Mouse (Mus musculus): ENCODE measurements around the gene Col4a3bp.

Gene Col4a3bp

GRCm38 (mm10) chr13:96541381-96541780 lies 1.0 kb upstream of the Col4a3bp start:
- no peak for DNase-seq (ENCODE audit: low spot score)

- peak; percentile 39 for DNase-seq (ENCODE audit: low spot score)
Observed at GRCm38 (mm10) chr13:96542901-96543891, 778 bp downstream of the Col4a3bp start.

- DNase-seq (ENCODE audit: low spot score) = peak; percentile 37
Observed at GRCm38 (mm10) chr13:96544506-96544905, 2.1 kb downstream of the Col4a3bp start.

- DNase-seq (ENCODE audit: low spot score) = no peak
Observed at GRCm38 (mm10) chr13:96547250-96547649, 4.8 kb downstream of the Col4a3bp start.

GRCm38 (mm10) chr13:96547941-96548340 lies 5.5 kb downstream of the Col4a3bp start:
- DNase-seq (ENCODE audit: low spot score) = no peak

DNA sequence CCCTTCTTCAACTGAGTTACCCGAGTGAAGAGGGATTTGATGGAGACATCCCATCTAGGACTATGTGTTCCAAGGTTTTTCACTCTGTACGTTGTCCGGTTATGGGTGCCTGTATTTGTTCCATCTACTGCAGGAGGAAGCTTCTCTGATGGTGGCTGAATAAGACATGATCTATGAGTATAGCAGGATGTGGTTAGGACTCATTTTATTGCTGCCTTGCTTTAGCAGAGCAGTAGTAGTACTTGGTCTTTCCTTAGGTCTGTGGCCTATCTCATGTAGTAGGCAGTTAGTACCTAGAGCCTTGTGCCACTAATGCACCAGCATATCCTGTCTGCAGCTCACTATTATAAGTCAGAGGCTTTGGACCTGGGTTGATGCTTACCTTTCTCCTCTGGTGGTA lies 12.7 kb downstream of the Col4a3bp start:
- DNase-seq (ENCODE audit: low spot score) = no peak

DNA sequence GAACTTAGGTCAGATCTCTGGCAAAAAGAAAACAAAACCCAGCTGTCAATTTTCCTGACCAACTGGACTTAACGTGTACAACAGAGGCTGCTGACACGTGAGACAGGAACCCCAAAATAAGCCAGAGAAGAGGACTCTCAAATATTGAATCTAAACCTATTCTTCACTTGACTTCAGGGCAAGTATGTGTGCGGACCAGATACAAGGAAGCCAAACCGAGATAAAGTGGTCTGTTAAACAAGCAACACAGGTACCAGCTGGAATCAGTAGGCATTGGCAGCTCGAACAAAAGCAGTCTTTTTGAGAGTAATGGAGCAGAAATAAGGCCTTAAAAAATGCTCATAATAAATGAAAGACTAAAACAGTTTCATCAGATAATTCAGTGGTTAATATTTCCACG lies 25.6 kb downstream of the Col4a3bp start:
- no peak for DNase-seq (ENCODE audit: low spot score)

DNA sequence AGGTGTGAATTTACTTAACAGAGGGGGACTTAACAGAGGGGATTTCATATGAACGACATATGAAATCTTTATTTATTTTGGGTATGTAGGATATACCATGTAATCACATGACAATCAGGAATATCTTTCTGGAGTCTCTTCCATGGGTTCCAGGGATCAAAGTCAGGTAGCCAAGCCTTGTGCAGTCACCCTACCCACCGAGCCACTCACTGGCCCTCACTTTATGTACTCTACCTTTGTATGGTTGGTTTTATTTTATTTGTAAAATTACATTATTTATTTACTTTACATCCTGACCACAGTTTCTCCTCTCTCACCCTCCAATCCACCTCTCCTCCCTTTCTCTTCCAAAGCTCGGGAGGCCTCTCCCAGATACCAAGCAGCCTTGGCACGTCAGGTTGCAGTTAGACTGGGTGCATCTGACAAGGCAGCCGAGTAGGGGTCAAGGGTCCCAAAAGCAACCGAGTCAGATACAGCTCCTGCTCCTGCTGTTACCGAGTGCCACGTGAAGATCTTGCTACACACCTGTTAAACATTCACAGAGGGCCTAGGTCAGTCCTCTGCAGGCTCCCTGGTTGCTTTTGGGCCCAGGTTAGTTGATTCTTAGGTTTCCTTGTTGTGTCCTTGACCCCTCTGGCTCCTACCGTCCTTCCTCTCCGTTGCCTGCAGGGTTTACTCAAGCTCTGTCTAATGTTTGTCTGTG lies 28.0 kb downstream of the Col4a3bp start:
- no peak for DNase-seq (ENCODE audit: low spot score)

GRCm38 (mm10) chr13:96571016-96571361 lies 28.6 kb downstream of the Col4a3bp start:
- peak; percentile 18 for DNase-seq (ENCODE audit: low spot score)

DNA sequence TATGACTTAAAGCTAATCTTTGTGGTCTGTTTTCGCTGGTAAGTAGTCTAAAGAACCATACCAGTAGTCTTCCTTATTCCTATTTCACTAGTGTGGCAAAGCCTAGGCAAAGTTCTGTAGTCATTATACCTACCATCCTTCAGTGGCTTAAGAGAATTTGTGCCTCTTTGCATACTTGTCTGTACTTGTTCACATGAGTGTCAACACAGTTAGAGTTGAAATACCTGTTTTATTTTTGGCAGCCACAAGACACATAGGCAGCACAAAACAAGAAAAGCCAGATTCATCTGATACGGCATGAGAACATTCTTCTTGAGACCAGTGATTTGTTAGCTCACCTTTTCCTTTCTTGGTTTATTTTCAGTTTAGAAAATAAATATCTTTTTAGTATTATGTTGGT lies 31.8 kb downstream of the Col4a3bp start:
- no peak for DNase-seq (ENCODE audit: low spot score)

DNA sequence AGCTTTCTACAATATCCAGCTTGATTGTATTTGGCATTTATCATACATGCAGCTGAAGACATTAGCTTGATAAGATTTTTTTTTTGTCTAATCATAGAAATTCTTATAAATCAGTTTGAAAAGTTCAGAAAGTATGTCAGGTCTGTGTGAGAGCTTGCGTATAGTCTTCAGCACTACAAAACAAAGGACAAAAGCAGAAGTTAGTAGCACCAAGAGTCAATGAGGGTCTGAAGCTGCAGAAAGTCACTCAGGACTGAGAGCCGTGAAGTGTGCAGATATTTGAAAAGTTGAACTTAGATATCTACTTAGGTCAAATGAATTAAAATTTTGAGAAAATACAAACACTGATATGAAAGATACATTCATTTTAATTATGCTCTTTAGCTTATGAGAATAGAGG lies 36.7 kb downstream of the Col4a3bp start:
- no peak for DNase-seq (ENCODE audit: low spot score)

DNA sequence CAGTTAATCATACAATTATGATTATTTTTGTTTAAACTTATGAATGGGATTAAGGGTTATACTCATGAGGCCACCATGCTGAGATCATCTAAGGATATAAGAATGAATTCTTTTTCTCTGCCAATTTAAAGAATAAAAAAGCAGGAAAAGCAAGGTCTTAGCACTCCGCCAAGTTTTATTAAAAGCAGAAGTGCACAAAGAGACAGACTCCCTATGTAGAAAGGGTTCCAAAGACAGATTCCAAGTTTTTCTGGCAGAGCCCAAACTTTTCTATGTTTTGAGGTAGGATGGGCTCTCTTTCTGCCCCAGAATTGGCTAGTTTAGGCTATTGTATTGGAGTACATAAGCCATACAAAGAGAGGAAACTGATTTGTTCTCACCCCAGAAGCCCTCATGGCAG lies 37.6 kb downstream of the Col4a3bp start:
- no peak for DNase-seq (ENCODE audit: low spot score)

GRCm38 (mm10) chr13:96584201-96584600 lies 41.8 kb downstream of the Col4a3bp start:
- no peak for DNase-seq (ENCODE audit: low spot score)

GRCm38 (mm10) chr13:96586540-96586939 lies 44.1 kb downstream of the Col4a3bp start:
- no peak for DNase-seq (ENCODE audit: low spot score)

DNA sequence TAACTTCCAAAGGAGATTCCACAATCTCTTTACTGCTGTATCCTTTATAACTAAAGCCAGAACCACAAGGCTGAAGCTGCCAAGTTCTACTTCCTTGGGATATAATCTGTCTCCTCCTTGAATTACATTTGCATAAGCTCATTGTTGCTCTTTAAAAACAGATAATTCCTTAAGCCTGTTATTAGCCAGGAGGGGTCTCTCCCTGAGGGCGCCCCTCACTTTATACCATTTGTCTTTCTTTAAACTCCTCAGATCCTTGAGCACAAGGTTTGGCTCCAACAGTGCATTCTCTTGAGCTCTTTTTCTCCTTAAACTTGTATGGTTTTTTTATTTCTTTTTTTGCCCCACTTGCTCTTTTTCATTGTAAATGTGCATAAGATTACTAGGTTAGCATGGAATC lies 46.2 kb downstream of the Col4a3bp start:
- DNase-seq (ENCODE audit: low spot score) = no peak

- peak; percentile 79 for DNase-seq (ENCODE audit: low spot score)
Observed at GRCm38 (mm10) chr13:96593621-96594020, 51.2 kb downstream of the Col4a3bp start.

DNA sequence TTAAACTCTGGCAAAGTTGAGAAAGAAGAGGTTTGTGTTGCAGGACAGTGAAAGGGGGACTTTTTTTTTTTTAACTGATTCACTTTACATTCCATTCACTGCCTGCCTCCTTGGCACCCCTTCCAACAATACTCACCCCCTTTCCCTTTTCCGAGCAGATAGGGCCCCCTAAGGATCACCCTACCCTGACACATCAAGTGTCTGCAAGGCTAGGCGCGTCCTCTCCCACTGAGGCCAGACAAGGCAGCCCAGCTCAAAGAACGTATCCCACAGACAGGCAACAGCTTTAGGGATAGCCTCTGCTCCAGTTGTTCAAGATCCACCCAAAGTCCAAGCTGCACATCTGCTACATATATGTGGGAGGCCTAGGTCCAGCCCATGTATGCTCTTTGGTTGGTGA lies 51.7 kb downstream of the Col4a3bp start:
- DNase-seq (ENCODE audit: low spot score) = no peak

GRCm38 (mm10) chr13:96599182-96599581 lies 56.8 kb downstream of the Col4a3bp start:
- no peak for DNase-seq (ENCODE audit: low spot score)

DNA sequence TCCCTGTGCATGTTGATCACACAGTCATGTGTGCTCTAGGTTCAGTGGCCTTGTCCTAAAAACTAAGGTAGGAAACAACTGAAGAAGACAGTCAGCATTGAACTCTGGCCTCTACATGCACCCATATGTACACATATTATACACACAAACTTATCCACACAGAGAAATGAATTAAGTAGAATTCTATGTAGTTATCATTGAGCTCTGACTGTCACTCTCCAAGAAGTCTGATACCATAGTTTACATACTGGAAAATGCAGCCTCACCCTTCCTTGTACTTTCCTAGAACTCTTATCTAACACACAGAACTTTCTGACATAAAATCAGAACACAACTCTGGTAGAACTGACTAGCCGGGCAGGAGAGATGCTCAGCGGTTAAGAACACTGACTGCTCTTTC lies 61.8 kb downstream of the Col4a3bp start:
- no peak for DNase-seq (ENCODE audit: low spot score)

DNA sequence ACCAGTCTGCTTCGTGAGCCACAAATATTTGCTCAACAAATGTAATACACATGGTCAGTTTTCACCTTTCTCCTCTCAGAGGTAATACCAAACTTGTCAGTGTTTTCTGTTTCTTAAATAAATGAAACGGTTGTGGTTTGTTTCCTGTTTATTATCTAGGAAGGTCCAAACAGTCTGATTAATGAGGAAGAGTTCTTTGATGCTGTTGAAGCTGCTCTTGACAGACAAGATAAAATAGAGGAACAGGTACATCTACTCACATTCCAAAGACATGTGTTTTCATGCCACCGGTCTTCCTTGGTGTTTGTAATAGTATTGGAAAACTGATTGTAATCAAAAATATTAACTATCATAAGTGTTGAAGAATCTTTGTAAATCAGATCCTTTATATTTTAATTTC lies 72.2 kb downstream of the Col4a3bp start:
- no peak for DNase-seq (ENCODE audit: low spot score)

DNA sequence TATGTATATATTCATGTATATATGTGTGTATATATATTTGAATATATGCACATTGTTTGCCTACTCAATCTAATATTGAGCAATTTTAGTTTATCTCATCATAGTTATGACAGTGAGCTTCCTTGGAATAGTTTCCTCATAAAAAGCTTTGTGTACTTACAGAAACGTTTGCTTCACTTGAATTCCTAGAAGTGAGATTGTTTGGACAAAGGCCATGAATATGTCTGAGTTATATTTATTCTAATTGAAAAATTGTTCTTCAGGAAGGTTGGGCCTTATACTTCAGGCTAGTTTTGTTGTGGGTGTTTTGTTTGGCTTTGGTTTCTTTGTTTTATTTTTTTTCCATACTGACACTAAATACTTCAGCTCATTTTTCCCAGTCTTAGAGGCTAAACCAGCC lies 78.5 kb downstream of the Col4a3bp start:
- DNase-seq (ENCODE audit: low spot score) = no peak

DNA sequence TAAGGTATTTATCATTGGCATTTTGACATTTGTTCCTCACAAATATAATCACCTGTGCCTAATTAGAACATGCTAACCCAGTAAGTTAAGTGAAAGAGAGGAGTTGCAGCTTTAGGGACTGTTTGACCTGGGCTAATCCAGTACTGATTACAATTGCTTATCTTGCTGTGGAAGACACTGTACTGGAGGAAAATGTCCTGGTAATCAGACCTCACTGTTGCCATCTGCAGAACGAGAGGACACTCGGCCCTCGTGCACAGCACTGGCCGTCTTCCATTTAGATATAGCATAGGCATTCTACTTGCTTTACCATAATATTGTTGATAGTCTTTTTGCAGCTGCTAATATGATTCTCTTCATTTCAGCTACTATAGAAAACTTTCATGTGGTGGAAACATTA lies 88.0 kb downstream of the Col4a3bp start:
- DNase-seq (ENCODE audit: low spot score) = no peak

DNA sequence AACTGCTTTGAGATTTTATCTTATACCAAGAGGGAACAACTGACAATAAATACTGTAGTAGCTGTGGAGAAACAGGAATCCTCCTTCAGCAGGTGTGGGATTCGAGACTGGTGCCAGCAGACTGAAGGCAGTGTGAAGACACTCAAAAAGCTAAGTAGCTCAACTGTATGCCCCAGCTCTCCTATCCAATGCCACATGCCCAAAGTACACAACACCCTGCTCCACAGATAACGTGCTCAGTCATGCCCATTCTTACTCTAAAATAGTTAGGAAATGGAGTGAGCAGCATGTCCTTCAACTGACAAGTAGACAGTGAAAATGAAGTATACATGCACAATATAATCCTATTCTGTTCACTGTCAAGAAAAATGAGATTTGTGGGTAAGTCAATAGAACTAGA lies 101.8 kb downstream of the Col4a3bp start:
- DNase-seq (ENCODE audit: low spot score) = no peak
